Mouse (Mus musculus): ENCODE measurements around the gene Lmntd2. TPM values are rescaled to one million over a fixed set of nuclear protein-coding genes. Genes with fewer than 3 reads are reported as not detected.
A peak's percentile ranks its signal among the peaks of the same experiment; 100 is the strongest.

The Lmntd2 gene
- polyA plus RNA-seq, 1 experiment from 2014 or later = 2.5 TPM

DNA sequence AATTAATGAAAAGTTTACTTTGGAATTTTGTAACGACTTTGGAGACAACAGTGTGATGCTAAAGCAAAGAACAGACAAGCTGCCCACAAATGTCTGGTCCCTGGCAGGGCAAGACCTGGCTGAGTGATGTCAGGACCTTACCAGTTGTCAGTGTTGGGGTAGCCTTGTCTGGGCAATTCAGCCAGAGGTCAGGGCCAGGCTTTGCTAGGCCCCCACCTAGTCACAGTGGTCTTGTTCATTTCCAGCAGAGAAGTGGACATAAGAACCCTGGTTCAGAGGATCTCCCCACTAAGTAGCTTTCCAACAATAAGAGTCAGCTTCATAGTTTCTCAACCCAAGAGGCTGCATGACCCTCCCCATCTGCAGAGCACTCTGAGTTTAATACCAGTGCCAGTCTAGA, 6.5 kb upstream of the Lmntd2 start:
- Histone ChIP-seq H3K36me3 (replicated peaks; ENCODE audit: control insufficient read depth, insufficient read depth, low read depth, low read length) (no peaks in the 10 kb centered on the region), H3K4me3 (ENCODE audit: low read depth, low read length) (no peak overlapping the region), H3K27ac (replicated peaks; ENCODE audit: low read depth, low read length) (no peak overlapping the region), H3K4me2 (ENCODE audit: low read depth, low read length) (no peak overlapping the region; the same call in 1 of the 2 replicates), H3K9me3 (replicated peaks; ENCODE audit: control insufficient read depth, low read length) (no peaks in the 10 kb centered on the region), H3K9ac (replicated peaks; ENCODE audit: low read length) (no peak overlapping the region), H3K4me1 (ENCODE audit: control insufficient read depth, insufficient read depth, low read length) (peaks cover 9% of the 10 kb centered on the region; the same call in 1 of the 2 replicates), H3K27me3 (ENCODE audit: control insufficient read depth, insufficient read depth, low read length) (no peaks in the 10 kb centered on the region)
- no peak for DNase-seq (ENCODE audit: low spot score)
- ATAC-seq (replicated peaks; ENCODE audit: insufficient number of reproducible peaks, low FRiP score, low TSS enrichment, low read depth) = no peak
- 78% methylated on average over 1 of the region's 1 CpGs for WGBS

DNA sequence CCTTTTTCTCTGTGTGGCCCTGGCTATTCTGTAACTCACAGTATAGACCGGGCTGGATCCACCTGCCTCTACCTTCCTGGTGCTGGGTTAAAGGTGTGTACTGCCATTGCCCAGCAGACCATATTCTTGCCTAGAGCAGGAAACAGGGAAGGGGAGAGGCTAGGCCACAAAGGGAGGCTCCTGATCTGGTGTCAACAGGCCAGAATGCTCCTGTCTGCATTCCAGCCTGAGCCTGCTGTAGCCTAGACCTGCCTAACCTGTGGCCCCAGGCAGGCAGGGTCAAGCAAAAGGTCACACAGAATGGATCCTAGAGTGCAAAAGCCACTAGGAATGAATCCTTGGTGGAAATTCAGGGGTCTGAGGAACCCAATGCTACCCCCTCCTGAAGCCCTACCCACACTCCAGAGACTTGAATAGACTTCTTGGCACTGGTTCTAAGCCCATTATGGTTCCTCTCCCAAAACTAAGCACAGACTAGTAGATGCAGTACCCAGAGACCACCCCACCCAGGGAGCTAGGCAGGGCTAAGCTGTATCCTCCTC, 5.7 kb upstream of the Lmntd2 start:
- Histone ChIP-seq H3K27ac (replicated peaks; ENCODE audit: low read depth, low read length) (0 out of 2 replicates have a peak overlapping the region, but pooled peaks have one; percentile 28), H3K4me3 (ENCODE audit: low read depth, low read length) (no peak overlapping the region), H3K4me1 (ENCODE audit: control insufficient read depth, insufficient read depth, low read length) (peaks cover 9% of the 10 kb centered on the region; the same call in 1 of the 2 replicates), H3K4me2 (ENCODE audit: low read depth, low read length) (no peak overlapping the region; the same call in 1 of the 2 replicates), H3K9ac (replicated peaks; ENCODE audit: low read length) (no peak overlapping the region), H3K36me3 (replicated peaks; ENCODE audit: control insufficient read depth, insufficient read depth, low read depth, low read length) (no peaks in the 10 kb centered on the region), H3K9me3 (replicated peaks; ENCODE audit: control insufficient read depth, low read length) (no peaks in the 10 kb centered on the region), H3K27me3 (ENCODE audit: control insufficient read depth, insufficient read depth, low read length) (no peaks in the 10 kb centered on the region)
- DNase-seq (ENCODE audit: low spot score) (no peak), ATAC-seq (replicated peaks; ENCODE audit: insufficient number of reproducible peaks, low FRiP score, low TSS enrichment, low read depth) (no peak)
- 100% methylated on average over 1 of the region's 1 CpGs for WGBS

DNA sequence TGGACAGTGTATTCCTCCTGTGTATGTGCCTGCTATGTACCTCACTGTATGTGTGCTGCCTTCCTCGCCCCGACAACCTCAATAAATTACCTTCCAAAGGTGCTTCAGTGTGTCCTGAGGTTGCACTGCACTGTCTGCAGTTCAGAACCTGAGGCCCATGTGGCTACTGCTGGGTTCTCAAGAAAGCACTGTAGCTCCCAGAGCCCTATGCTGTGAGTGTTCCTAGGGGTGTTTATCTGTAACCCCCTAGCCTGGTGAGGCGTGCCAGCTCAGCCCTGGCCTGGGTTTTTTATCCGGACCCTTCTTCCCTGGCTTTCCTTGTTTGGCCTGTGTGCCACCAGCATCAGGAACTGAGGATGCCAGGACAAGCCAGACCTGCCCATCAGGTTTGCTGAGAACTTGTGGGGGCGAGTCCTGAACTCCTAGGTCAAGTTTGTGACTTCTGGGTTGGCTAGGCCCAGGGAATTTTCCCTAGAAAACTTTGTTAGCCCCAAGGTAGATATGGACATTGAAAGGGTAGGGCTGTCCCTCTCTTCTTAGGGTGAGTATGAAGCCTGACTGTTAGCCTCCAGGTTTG, 4.8 kb upstream of the Lmntd2 start:
- Histone ChIP-seq H3K27ac (replicated peaks; ENCODE audit: low read depth, low read length) (no peak overlapping the region), H3K4me1 (ENCODE audit: control insufficient read depth, insufficient read depth, low read length) (peaks cover 9% of the 10 kb centered on the region; the same call in 1 of the 2 replicates), H3K27me3 (ENCODE audit: control insufficient read depth, insufficient read depth, low read length) (no peaks in the 10 kb centered on the region), H3K36me3 (replicated peaks; ENCODE audit: control insufficient read depth, insufficient read depth, low read depth, low read length) (no peaks in the 10 kb centered on the region), H3K4me2 (ENCODE audit: low read depth, low read length) (no peak overlapping the region), H3K4me3 (ENCODE audit: low read depth, low read length) (no peak overlapping the region), H3K9me3 (replicated peaks; ENCODE audit: control insufficient read depth, low read length) (no peaks in the 10 kb centered on the region), H3K9ac (replicated peaks; ENCODE audit: low read length) (no peak overlapping the region)
- no peak for DNase-seq (ENCODE audit: low spot score)
- no peak for ATAC-seq (replicated peaks; ENCODE audit: insufficient number of reproducible peaks, low FRiP score, low TSS enrichment, low read depth)
- 87% methylated on average over 5 of the region's 5 CpGs for WGBS

DNA sequence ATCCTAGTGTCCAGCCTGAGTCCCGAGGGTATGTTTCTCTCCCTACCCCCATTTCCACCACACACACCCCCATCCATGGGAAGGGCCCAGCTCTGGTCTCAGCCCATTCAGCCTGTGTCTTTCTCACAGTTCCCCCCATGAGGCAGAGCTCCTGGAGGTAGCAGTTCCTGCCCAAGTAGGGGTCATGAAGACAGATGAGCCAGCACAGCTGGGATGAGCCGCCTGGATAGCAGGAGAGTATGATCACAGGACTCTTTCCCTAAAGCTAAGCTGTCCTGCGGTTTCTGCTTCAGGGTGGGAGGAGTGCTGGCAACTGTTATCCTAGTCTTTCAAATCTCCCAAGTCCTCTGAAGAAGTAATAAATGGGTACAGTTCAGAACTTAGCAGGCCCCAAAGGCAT, 4.3 kb upstream of the Lmntd2 start:
- Histone ChIP-seq H3K4me1 (ENCODE audit: control insufficient read depth, insufficient read depth, low read length) (peaks cover 9% of the 10 kb centered on the region; the same call in 1 of the 2 replicates), H3K36me3 (replicated peaks; ENCODE audit: control insufficient read depth, insufficient read depth, low read depth, low read length) (no peaks in the 10 kb centered on the region), H3K9ac (replicated peaks; ENCODE audit: low read length) (no peak overlapping the region), H3K27ac (replicated peaks; ENCODE audit: low read depth, low read length) (no peak overlapping the region), H3K27me3 (ENCODE audit: control insufficient read depth, insufficient read depth, low read length) (no peaks in the 10 kb centered on the region), H3K9me3 (replicated peaks; ENCODE audit: control insufficient read depth, low read length) (no peaks in the 10 kb centered on the region), H3K4me3 (ENCODE audit: low read depth, low read length) (no peak overlapping the region), H3K4me2 (ENCODE audit: low read depth, low read length) (no peak overlapping the region)
- WGBS = 90% methylated on average over 3 of the region's 3 CpGs
- no peak for DNase-seq (ENCODE audit: low spot score)
- no peak for ATAC-seq (replicated peaks; ENCODE audit: insufficient number of reproducible peaks, low FRiP score, low TSS enrichment, low read depth)

DNA sequence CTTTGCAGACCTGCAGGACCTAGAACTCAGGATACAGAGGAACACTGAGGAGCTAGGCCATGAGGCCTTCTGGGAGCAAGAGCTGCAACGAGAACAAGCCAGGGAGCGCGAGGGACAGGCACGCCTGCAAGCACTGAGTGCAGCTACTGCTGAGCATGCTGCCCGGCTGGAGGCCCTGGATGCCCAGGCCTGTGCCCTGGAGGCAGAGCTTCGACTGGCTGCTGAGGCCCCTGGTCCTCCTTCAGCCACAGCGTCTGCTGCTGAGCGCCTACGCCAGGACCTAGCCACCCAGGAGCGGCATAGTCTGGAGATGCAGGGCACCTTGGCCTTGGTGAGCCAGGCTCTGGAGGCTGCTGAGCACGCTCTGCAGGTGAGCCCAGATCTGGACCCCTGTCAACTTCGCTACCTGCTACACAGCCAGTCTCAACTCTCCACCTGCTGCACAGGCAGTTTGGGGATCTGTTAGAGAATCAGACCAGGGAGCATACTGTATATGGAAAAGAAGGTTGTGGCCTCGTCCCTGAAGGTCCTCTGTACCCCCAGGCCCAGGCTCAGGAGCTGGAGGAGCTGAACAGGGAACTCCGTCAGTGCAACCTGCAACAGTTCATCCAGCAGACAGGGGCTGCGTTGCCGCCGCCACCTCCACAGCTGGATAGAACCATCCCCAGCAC, 3.6 kb upstream of the Lmntd2 start:
- WGBS = 90% methylated on average over 17 of the region's 17 CpGs
- H3K4me3 ChIP-seq (ENCODE audit: low read depth, low read length) = no peak overlapping the region
- no peaks in the 10 kb centered on the region for H3K27me3 ChIP-seq (ENCODE audit: control insufficient read depth, insufficient read depth, low read length)
- H3K9me3 ChIP-seq (replicated peaks; ENCODE audit: control insufficient read depth, low read length) = no peaks in the 10 kb centered on the region
- DNase-seq (ENCODE audit: low spot score) = no peak
- no peak overlapping the region for H3K27ac ChIP-seq (replicated peaks; ENCODE audit: low read depth, low read length)
- H3K36me3 ChIP-seq (replicated peaks; ENCODE audit: control insufficient read depth, insufficient read depth, low read depth, low read length) = no peaks in the 10 kb centered on the region
- H3K4me2 ChIP-seq (ENCODE audit: low read depth, low read length) = no peak overlapping the region
- peaks cover 9% of the 10 kb centered on the region; the same call in 1 of the 2 replicates for H3K4me1 ChIP-seq (ENCODE audit: control insufficient read depth, insufficient read depth, low read length)
- no peak overlapping the region for H3K9ac ChIP-seq (replicated peaks; ENCODE audit: low read length)
- ATAC-seq (replicated peaks; ENCODE audit: insufficient number of reproducible peaks, low FRiP score, low TSS enrichment, low read depth) = no peak

DNA sequence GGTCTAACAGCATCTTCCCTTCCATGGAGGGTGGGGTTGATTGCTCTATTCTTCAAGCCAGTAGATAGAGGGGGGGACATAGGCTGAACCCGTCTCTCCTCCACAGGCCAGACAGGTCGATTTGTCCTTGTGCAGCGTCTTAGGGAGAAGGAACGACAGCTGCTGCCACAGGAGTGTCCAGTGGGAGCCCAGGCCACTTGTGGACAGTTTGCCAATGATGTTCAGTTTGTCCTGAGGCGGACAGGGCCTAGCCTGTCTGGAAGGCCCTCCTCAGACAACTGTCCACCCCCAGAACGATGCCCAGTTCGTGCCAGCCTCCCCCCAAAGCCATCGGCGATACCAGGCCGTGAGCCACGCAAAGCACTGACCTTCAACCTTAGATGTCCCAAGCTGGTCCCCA, 3.0 kb upstream of the Lmntd2 start:
- Histone ChIP-seq H3K27me3 (ENCODE audit: control insufficient read depth, insufficient read depth, low read length) (no peaks in the 10 kb centered on the region), H3K36me3 (replicated peaks; ENCODE audit: control insufficient read depth, insufficient read depth, low read depth, low read length) (no peaks in the 10 kb centered on the region), H3K9ac (replicated peaks; ENCODE audit: low read length) (no peak overlapping the region), H3K9me3 (replicated peaks; ENCODE audit: control insufficient read depth, low read length) (no peaks in the 10 kb centered on the region), H3K4me3 (ENCODE audit: low read depth, low read length) (no peak overlapping the region), H3K4me2 (ENCODE audit: low read depth, low read length) (no peak overlapping the region; the same call in 1 of the 2 replicates), H3K27ac (replicated peaks; ENCODE audit: low read depth, low read length) (no peak overlapping the region), H3K4me1 (ENCODE audit: control insufficient read depth, insufficient read depth, low read length) (peaks cover 4% of the 10 kb centered on the region; the same call in 1 of the 2 replicates)
- no peak for DNase-seq (ENCODE audit: low spot score)
- ATAC-seq (replicated peaks; ENCODE audit: insufficient number of reproducible peaks, low FRiP score, low TSS enrichment, low read depth) = no peak
- 87% methylated on average over 11 of the region's 11 CpGs for WGBS

DNA sequence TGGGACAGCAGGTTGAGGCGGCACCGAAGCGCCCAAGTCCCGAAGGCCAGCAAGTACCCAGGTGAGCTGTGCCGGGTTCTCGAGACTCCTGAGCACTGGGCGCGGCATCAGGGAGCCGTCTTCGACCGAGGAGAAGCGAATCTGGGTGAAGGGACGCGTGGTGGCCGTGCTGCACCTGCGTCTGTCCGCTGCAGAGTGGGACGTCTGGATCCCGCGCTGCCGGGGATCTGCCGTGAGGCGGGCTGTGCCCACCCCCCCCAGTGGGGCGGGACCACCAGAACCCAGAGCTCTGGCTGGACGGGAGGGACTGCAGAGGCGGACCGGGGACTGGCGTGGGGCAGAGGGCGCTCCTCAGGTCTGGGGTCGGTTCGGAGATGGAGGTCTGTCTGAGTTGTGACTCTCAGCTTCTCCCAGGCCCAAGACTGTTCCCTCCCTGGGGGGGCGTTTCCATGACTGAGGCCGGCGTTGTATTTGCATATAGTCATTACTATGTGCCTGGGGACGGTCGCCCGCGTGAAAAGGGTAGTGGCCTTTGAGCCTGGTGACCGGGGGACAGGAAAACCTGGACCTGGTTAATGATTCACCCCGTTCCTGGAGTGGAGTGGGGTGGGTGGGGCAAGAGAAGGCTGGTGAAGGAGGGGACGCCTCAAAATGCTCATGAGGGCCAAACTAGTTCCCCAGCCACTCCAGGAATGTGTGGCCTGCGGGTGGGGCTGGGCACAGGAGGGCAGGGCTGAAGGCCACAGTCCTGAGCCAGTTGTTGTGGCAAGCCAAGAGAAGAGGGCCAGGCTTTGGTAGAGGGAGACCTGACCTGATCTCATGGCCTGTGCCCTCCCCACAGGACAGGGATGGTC, 2.2 kb upstream of the Lmntd2 start:
- Histone ChIP-seq H3K4me1 (ENCODE audit: control insufficient read depth, insufficient read depth, low read length) (peaks cover 4% of the 10 kb centered on the region; the same call in 1 of the 2 replicates), H3K36me3 (replicated peaks; ENCODE audit: control insufficient read depth, insufficient read depth, low read depth, low read length) (no peaks in the 10 kb centered on the region)
- peak; percentile 52 for ATAC-seq (replicated peaks; ENCODE audit: insufficient number of reproducible peaks, low FRiP score, low TSS enrichment, low read depth)

More for the DNA sequence above, 2.2 kb upstream of the Lmntd2 start:
- Histone ChIP-seq H3K9ac (replicated peaks; ENCODE audit: low read length) (peak overlapping the region; percentile 57), H3K27ac (replicated peaks; ENCODE audit: low read depth, low read length) (peak overlapping the region; percentile 84; the same call in 1 of the 2 replicates), H3K9me3 (replicated peaks; ENCODE audit: control insufficient read depth, low read length) (no peaks in the 10 kb centered on the region), H3K4me2 (ENCODE audit: low read depth, low read length) (peak overlapping the region; percentile 83), H3K4me3 (ENCODE audit: low read depth, low read length) (peak overlapping the region; percentile 68), H3K27me3 (ENCODE audit: control insufficient read depth, insufficient read depth, low read length) (no peaks in the 10 kb centered on the region)
- DNase-seq (ENCODE audit: low spot score) = peak; percentile 57
- under 1% methylated on average over 41 of the region's 42 CpGs for WGBS

All from embryonic facial prominence, embryonic 11.5 days (tissue).